Mouse (Mus musculus) layer of hippocampus, adult 2 months (tissue): ENCODE results near the gene 1700125H20Rik. TPM values are rescaled to one million over a fixed set of nuclear protein-coding genes. Genes with fewer than 3 reads are reported as not detected.

Experiments used
- DNase-seq, 2 experiments: peaks; one replicate each; pipeline ENCODE4 v3.0.0; 2022; ENCODE audit warnings: low spot score in 2 of 2
- H3K27ac ChIP-seq: fragments of 200-600 bp; 2 replicates; pipeline ENCODE4 v1.8.1; 2022
- H3K4me3 ChIP-seq: fragments of 200-600 bp; 2 replicates; pipeline ENCODE4 v1.8.1; 2022; ENCODE audit warnings: mild to moderate bottlenecking
- CTCF ChIP-seq: fragments of 200-600 bp; conservative IDR thresholded peaks from 2 replicates; pipeline ENCODE4 v1.8.1; 2022; ENCODE audit warnings: antibody characterized with exemption, mild to moderate bottlenecking, moderate library complexity
- total RNA-seq, 2 experiments: library from RNA; stranded (reverse); gene quantifications; 2 replicates each; pipeline ENCODE4 v1.2.3; 2021

The 1700125H20Rik gene
- total RNA-seq, 2 experiments from 2014 or later: 0.59 TPM; not detected in 1

GRCm38 (mm10) chr11:85164371-85164770 is 5.8 kb upstream of the 1700125H20Rik start:
- Histone ChIP-seq H3K4me3 (no peak overlapping the region), H3K27ac (no peak overlapping the region)
- DNase-seq: no peak
- no peak for TF ChIP-seq CTCF

GRCm38 (mm10) chr11:85167503-85167902 is 2.7 kb upstream of the 1700125H20Rik start:
- Histone ChIP-seq H3K4me3 (no peak overlapping the region), H3K27ac (no peak overlapping the region)
- TF ChIP-seq CTCF: no peak
- no peak for DNase-seq

DNA sequence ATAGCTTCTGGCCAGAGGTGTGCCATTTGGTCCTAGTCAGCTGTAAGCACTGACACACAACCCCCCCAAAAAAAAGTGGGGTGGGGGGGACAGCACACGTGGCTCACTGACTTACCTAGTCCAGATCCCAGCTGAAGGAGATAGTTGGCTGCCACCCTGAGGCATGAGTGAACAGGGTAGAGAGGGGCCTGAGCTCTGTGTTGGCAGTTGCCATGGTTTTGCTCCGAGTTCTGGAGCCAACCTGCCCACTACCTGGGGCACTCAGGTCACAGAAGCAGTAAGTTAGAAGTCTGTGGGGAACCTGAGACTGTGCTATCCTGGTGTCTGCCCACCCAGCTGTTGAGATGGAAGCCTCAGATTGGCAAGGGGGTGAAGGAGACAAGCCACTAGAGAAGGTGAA is 629 bp downstream of the 1700125H20Rik start:
- no peak for TF ChIP-seq CTCF
- no peak overlapping the region for H3K4me3 ChIP-seq
- H3K27ac ChIP-seq: no peak overlapping the region
- no peak for DNase-seq

DNA sequence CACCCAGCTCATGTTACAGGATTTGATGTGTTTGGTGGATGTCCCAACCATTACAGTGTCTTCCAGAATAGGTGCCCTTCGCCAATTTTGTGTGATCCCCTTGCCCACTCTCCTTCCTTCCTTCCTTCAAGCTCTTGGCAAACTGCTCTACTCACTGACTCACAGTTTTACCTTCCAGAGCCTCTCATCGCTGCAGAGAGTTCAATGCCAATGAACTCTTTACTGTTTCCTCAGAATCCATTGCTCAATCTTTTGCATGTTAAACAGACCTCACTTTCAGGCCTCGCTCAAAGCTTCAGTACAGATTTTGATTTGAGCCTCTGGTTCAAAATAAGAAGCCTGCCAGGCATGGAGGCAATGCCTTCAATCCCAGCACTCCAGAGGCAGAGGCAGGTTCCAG is 5.7 kb downstream of the 1700125H20Rik start:
- Histone ChIP-seq H3K27ac (no peak overlapping the region), H3K4me3 (no peak overlapping the region)
- TF ChIP-seq CTCF: no peak
- DNase-seq: no peak

- Histone ChIP-seq H3K27ac (no peak overlapping the region), H3K4me3 (no peak overlapping the region)
- DNase-seq: no peak
- TF ChIP-seq CTCF: no peak
Observed at GRCm38 (mm10) chr11:85177761-85178160, 7.6 kb downstream of the 1700125H20Rik start.

GRCm38 (mm10) chr11:85178413-85178812 is 8.2 kb downstream of the 1700125H20Rik start:
- TF ChIP-seq CTCF: no peak
- no peak overlapping the region for H3K4me3 ChIP-seq
- H3K27ac ChIP-seq: no peak overlapping the region
- no peak for DNase-seq

GRCm38 (mm10) chr11:85182617-85183283 is 12.5 kb downstream of the 1700125H20Rik start:
- H3K27ac ChIP-seq: no peak overlapping the region
- H3K4me3 ChIP-seq: peak overlapping the region; percentile 59
- peak; percentile 52 to 76 for DNase-seq
- peak; percentile 86 for TF ChIP-seq CTCF

GRCm38 (mm10) chr11:85183284-85183779 is 13.1 kb downstream of the 1700125H20Rik start:
- no peak; the same call in 1 of the 2 replicates for TF ChIP-seq CTCF
- Histone ChIP-seq H3K27ac (no peak overlapping the region), H3K4me3 (peak overlapping the region; percentile 59)
- peak in 1 of 2 experiments; percentile 13 for DNase-seq

GRCm38 (mm10) chr11:85184082-85184481 is 13.9 kb downstream of the 1700125H20Rik start:
- DNase-seq: no peak
- Histone ChIP-seq H3K4me3 (no peak overlapping the region), H3K27ac (no peak overlapping the region)
- peak; percentile 72 for TF ChIP-seq CTCF

DNA sequence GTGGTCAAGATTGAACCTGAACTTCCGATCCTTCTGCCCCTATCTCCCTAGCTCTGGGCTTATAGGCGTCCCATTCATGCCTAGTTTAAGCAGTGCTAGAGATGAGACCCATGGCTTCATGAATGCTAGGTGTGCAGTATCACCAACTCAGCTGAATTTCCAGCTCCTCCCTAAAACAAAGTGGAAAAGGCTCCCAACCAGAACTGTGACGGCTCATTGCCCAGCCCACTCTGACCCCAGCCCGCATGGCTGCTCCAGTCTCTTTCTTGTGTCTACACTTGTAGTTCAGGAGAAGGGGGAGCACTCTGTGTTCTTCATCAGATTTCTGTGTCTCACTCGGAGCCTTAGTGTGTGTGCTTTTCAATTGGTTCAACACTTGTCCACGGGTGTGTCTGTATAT is 14.6 kb downstream of the 1700125H20Rik start:
- DNase-seq: no peak
- no peak overlapping the region for H3K4me3 ChIP-seq
- no peak for TF ChIP-seq CTCF
- no peak overlapping the region for H3K27ac ChIP-seq

DNA sequence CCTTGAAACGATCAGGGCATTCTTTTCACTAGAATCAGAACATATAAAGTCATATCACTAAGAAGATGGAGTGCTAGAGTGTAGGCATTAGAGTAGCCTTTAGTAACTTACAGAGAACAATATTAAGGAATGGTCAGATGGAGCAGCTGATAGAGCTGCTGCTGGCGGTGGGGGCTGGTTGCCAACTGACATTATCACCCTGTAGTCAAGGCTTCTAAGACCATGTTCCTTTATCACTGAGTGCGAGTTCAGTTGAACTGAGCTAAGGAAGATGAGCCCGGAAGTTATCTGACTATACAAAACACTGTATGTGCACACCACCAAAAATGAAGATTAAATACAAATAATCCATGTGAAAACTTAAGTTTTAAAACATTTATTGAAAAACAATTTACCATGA is 18.9 kb downstream of the 1700125H20Rik start:
- Histone ChIP-seq H3K4me3 (no peak overlapping the region), H3K27ac (no peak overlapping the region)
- TF ChIP-seq CTCF: no peak
- no peak for DNase-seq

DNA sequence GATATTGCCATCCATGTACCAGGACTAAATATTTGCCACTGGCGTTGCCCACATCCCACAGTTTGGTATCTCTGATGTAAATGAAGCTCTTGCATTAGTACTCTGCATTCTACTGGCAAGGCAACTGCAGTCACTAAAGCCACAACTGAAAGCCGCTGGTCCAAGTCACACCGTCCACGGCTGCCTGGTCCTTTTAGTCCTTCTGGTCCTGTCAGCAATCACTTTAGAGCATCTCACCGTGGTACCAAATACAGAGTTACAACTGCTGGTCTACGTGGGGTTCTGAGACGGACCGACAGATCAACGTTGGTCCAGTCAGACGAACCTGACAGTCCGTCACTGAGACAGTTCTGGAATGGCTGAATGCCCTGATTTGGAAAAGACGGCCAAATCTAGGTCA is 20.5 kb downstream of the 1700125H20Rik start:
- H3K4me3 ChIP-seq: no peak overlapping the region
- DNase-seq: no peak
- no peak for TF ChIP-seq CTCF
- H3K27ac ChIP-seq: no peak overlapping the region

DNA sequence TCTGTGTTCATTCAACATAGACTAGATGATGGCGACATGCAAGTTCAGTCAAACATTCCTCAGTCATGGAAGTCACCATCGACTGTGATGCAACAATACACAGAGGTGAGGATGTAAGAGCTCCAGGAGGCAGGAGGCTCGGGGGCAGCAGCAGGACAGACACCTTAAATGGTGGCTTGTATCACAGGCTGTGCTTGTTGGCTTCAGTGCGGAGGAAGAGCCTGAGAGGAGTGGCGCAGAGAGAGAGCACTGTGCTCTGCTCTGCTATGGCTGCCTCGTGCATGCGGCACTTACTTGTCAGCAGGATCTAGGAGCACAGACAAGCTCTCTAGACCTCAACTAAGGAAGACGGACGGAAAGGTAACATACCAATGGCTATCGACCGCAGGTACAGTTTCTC is 24.0 kb downstream of the 1700125H20Rik start:
- TF ChIP-seq CTCF: no peak
- H3K27ac ChIP-seq: no peak overlapping the region

DNA sequence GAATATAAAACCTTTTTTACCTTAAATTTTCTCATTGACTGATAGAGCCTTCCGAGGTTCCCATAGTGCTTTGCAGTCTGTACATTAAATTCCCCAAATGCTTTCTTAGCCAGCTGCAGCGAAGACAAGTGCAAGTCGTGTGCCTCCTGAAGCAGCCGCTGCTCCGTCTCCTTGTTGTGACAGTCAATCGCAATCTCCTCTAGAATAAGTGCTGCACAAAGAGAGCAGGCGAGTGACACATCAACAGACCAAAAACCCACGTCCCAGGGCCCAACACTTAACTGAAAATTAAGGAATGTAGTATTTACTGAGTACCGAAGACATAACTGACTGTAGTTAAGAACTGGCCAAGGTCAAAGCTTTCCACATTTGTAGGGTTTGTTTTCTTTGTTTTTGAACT is 25.8 kb downstream of the 1700125H20Rik start:
- Histone ChIP-seq H3K27ac (no peak overlapping the region), H3K4me3 (no peak overlapping the region)
- no peak for TF ChIP-seq CTCF
- DNase-seq: no peak

More for the DNA sequence above, 24.0 kb downstream of the 1700125H20Rik start:
- DNase-seq: no peak
- no peak overlapping the region for H3K4me3 ChIP-seq

GRCm38 (mm10) chr11:85198906-85199305 is 28.7 kb downstream of the 1700125H20Rik start:
- no peak for DNase-seq
- TF ChIP-seq CTCF: no peak
- H3K4me3 ChIP-seq: no peak overlapping the region
- H3K27ac ChIP-seq: no peak overlapping the region
